Mouse (Mus musculus): ENCODE measurements around the gene Fzd7.
"Not testable (repeated sequence)": the region's sequence is repeated elsewhere in the genome, so short reads cannot be mapped to it uniquely, and the experiment has no call there.

The Fzd7 gene

GRCm38 (mm10) chr1:59482331-59482695, at the start of gene Fzd7:
TSS of gene Fzd7 (plus strand) at chr1:59482424.
- no peak for DNase-seq

DNA sequence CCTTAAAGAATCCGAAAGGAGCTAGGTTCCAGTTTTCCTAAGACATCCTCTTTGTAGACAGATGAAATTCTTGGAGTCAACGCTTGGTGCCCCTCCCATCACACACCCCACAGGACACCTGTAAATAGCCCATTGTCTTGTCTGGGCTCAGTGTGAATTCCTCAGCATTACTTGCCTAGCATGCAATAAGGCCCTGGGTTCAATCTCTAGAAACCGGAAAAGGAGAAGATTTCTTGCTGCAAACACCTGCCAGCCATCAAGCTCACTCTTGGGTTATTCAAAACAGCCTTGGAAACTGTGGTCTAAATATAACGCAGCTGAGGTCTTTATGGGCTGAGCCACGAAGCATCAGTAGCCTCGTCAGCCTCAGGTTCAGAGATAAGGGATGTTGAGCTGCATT, 48.9 kb upstream of the Fzd7 start:
- no peak for DNase-seq

DNA sequence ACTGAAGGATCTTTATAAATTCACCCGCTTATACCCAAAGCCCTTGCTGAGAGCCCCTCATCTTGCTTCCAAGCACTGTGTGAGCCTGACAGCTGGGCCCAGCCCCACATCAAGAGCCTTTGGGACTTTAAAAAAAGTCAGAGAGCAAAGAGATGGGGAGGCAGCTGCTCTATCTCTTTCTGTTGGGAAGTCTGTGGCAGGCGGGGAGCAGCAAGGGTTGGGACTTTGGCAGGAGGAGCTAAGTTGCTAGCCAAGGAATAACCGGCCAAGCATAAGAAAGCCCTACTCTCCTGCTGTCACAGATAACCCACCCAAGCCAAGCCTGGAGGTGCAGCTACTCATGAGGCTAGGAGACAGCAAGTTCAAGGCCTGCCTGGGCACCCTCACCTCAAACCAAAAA, 48.2 kb upstream of the Fzd7 start:
- no peak for DNase-seq

DNA sequence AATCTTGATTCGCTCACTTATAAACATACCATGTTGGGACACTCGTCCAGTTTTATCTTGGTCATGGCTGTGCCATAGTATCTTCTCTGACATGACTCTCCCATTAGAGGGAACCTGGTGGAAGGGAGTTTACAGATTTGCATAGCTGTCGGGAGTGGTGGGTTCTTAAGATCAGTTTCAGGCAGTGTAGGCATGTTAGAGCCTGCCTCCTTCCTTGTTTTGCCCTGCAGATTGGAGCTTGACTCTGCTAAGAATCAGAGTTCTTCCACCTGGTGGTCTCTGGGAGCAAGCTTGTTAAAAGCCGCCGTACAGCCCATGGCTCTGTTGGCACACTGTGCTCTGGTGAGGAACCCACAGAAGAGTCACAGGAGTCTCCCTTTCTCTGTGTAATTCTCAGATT, 47.0 kb upstream of the Fzd7 start:
- DNase-seq, result no peak

- no peak for DNase-seq
Observed at GRCm38 (mm10) chr1:59436321-59436720, 45.9 kb upstream of the Fzd7 start.

- no peak for DNase-seq
Observed at GRCm38 (mm10) chr1:59437927-59438326, 44.3 kb upstream of the Fzd7 start.

- no peak for DNase-seq
Observed at GRCm38 (mm10) chr1:59438330-59438729, 43.9 kb upstream of the Fzd7 start.

- DNase-seq, result no peak
Observed at GRCm38 (mm10) chr1:59439252-59439651, 43.0 kb upstream of the Fzd7 start.

GRCm38 (mm10) chr1:59439941-59440340, 42.3 kb upstream of the Fzd7 start:
- DNase-seq, result no peak

DNA sequence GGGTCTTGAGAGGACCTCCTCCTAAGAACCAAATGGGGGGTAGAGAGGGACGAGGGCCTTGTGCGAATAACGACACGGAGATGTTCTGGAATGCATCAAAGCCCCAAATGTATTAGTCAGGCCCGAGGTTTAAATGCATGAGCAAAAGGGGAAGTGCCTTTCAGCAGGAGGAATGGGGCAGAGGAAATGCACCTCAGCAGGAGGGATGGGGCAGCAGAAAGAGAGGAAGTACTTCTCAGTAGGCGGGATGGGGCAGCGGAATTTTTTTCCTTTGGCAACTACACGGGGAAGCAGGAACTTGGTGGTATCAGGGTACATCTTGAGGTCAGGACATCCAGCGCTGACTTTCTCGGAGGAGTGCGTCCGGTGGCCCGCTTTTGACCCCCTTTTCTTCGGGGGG, 39.5 kb upstream of the Fzd7 start:
- not testable (repeated sequence) for DNase-seq

- no peak for DNase-seq
Observed at GRCm38 (mm10) chr1:59444127-59444660, 38.0 kb upstream of the Fzd7 start.

DNA sequence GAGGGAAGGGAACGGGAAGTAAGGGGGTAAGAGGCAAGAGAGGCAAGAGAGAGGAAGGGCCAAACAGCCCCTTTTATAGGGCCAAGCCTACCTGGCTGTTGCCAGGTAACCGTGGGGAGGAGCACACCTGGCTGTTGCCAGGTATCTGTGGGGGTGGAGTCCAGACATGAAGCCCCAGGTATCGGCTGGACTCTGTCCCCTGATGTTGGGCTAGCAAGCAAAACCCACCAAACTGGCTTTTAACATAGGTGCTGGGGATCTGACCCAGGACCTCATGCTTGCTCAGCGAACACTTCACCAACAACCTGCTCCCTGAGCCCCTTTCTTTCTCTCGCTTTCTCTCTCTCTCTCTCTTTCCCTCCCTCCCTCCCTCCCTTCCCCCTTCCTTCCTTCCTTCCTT, 37.0 kb upstream of the Fzd7 start:
- DNase-seq, result no peak

DNA sequence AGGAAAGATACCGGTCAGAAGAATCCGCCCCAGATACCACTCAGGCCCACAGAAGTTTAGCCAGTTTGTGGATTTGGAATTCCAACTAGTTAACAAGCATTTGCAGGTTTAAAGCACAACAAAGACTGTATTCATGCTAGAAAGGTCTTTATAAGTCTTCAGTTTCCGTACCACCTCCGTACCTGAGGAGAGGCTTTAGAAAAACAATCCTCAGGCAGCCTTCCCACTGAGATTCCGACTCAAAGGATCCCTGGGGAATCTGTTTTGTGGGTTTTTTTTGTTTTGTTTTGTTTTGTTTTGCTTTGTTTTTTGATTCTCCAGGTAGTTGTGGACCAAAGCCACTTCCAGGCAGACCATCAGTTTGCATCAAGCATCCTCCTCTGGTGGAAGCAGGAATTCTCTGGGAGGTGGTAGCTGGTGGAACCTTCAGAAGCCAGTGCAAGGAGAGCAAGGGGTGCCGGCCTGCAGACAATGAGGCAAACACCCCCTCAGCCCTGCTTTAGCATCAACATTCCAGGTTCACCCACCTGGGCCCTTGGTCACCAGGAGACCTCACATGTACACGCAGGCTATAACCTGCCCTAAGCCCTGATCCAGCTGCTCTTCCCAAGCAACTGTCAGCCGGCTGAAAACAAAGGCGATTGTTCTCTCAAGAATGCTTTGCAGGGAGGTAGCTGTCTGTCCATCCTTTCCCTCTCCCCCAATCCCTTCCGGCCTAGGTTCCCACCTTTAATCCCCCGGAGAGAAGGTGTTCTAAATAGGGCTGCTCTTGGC, 33.5 kb upstream of the Fzd7 start:
- no peak for DNase-seq

DNA sequence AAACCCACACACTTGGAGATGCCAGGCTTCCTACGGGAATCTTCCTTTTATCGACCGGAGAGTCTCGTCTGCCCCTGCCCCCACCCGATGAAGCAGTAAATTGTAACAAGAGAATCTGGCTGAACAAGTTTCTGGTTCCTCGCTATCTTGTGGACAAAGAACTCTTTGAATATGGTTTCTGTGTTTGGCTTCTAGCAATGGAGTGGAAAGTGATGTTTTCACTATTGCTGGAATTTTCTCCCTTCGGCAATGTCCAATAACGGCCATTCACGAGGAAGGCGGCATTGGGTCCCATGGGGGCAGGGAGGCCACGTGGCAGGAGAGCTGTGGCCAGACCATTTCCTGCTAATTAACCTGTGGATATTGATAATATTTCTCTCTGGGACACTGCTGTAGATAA, 32.8 kb upstream of the Fzd7 start:
- no peak for DNase-seq

DNA sequence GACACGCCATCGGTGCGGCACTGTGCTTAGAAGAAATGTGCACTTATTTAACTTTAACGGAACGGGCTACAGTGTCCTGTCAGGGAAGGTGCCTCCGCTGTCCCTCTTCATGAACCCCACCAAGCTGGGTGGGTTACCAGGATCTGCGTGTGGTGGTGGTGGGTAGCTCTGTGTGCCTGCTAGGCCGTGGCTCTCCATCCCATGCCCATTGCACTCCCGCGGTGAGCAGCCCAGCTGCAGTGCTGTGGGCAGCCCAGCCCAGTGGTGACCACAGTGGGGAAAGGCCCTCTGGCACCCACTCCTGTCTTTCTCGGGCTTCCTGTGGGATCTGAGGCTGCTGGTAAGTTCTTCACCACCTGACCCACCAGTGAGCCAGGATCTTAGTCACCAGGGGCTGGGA, 31.3 kb upstream of the Fzd7 start:
- no peak for DNase-seq

- DNase-seq, result no peak
Observed at GRCm38 (mm10) chr1:59451584-59451983, 30.6 kb upstream of the Fzd7 start.

- DNase-seq, result no peak
Observed at GRCm38 (mm10) chr1:59456825-59457224, 25.4 kb upstream of the Fzd7 start.

GRCm38 (mm10) chr1:59457873-59458272, 24.4 kb upstream of the Fzd7 start:
- no peak for DNase-seq

DNA sequence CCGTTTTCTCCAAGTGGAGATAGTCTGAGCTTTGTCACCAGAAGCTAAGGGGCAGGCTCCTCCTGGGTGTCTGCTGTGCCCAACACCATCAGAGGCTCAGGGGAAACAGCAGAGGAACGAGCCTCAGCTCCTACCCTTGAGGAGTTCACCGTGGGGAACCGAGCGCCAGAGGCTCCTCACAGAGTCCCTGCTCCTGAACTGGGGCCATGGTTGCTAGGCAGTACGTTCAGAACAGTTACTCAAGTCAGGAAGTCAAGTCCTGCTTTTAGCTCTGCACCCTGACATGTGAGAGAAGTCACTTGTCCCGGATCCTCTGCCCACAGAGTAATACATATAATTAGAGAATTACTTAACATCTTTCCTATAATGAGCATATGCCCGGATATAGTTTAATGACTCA, 23.3 kb upstream of the Fzd7 start:
- DNase-seq, result no peak

- DNase-seq, result no peak
Observed at GRCm38 (mm10) chr1:59464696-59465639, 17.3 kb upstream of the Fzd7 start.

DNA sequence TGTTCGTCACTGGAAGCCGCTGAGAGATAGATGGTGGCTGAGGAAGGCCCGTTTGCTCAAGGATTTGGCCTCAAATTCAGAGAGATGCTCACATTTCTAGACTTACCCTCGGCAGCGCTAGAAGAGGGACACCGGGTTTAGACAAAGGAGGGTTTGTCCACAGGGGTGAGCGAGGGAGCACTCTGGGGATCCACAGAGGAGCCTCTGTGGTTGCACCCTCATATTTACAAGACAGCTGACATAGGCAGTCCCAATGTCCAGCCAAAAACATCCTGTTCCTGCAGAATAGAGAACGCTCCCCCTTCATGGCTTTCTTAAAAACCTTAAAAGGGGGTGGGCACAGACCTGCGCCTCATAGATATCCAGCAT, 16.6 kb upstream of the Fzd7 start:
- DNase-seq, result no peak

DNA sequence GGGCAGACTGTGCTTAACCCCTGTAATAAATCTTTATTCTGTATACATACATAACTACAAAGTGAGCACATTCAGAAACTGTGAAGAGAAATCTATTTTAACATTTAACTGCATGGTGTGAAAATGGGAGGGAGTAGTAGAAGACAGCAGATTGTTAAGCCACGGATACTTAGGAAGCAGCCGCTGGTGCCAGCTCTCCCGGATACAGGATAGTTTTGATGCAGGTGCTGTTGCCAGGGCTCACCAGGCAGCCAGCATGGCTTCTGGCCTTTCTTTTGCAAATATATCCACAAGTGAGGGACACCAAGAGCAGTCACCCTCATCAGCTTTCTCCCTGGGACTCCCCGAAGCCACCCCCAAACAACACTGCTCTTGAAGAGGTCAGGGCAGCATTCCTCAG, 13.1 kb upstream of the Fzd7 start:
- no peak for DNase-seq

DNA sequence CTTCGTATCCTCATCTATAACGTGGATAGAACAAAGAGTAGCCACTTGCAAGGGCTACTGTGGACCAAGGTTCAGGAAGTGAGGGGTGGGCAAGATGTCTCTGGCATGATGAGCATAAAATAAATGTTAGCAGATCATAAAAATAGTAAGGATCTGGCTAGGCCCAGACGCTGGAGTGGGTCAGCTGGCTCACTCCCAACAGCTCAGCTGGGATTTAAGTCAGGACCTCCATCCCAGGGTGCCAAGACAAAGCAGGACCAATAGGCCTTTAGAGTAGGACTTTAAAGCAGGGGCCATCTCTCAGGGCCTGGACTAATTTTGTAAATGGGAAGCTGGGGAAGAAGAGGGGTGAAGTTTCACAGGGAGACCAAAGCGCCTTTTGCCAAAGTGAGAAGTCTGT, 11.5 kb upstream of the Fzd7 start:
- no peak for DNase-seq
